Mouse (Mus musculus): ENCODE measurements at regions not wholly inside any gene's neighbourhood (a gene's known extent, or its start where the extent isn't known, plus 50 kb on each side); places are given as distances from the start of the nearest gene placed in this dataset.

DNA sequence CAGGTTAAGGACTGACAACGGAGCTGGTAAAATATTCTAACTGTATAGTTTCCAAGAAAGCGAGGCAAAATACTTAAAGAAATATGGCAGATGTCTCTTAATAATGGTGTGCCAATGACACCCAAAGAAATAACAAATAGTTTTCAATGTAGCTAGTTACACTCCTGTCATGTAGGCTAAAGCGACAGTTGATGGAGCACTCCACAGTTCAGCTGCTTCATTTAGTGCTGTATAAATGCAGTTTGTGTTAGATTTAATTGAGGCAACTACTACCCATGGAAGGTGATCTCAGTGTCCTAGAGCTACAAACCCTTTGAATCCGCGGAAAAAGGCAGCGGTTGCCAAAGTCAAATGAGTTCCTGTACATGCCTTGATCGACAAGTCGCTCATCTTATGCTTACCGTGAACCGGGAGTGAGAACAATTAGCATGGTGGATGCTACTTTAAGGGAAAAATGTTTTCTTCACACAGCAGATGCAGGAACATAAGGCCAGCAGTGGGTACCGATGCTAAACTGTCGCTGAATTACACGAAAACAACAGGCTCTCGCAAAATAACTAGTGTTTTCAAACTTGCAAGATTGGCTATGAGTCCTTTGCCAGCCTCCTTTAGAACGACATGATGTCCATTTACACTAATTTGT, 961.4 kb downstream of the Mat2b start:
- Histone ChIP-seq H3K36me3 (no peaks in the 10 kb centered on the region), H3K9ac (no peak overlapping the region), H3K9me3 (no peaks in the 10 kb centered on the region), H3K27ac (no peak overlapping the region), H3K4me2 (replicated peaks) (no peak overlapping the region), H3K4me3 (no peak overlapping the region), H3K4me1 (no peaks in the 10 kb centered on the region), H3K27me3 (replicated peaks) (no peaks in the 10 kb centered on the region)
- ATAC-seq (ENCODE audit: low FRiP score, low read depth), result no peak
- WGBS, result 92% methylated on average over 15 of the region's 15 CpGs

DNA sequence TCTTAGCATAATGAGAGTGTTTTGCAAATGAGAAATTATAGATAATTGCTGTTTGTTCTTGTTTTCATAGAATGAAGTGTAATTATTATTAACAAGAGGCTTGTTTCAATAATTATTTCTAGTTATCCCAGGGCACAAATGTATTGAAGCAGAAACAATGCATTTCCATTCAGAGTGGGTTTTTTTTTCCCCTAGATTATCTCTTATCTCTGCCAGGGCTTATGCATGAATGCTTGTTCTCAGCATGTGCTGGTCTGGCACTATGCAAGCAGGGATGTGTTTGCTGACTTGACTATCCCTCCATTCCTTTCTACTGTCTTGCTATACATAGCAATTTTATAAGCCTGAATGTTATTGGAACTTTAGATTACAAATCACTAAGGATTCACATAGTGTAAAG, 971.4 kb downstream of the Mat2b start:
- no peak overlapping the region for H3K4me3 ChIP-seq
- no peaks in the 10 kb centered on the region for H3K9me3 ChIP-seq
- no peak overlapping the region for H3K4me2 ChIP-seq (replicated peaks)
- ATAC-seq (ENCODE audit: low FRiP score, low read depth), result no peak
- no peaks in the 10 kb centered on the region for H3K36me3 ChIP-seq
- H3K27me3 ChIP-seq (replicated peaks), result no peaks in the 10 kb centered on the region
- no peak overlapping the region for H3K9ac ChIP-seq
- H3K27ac ChIP-seq, result no peak overlapping the region
- no peaks in the 10 kb centered on the region for H3K4me1 ChIP-seq

GRCm38 (mm10) chr11:39678521-39678920, 1016.5 kb downstream of the Mat2b start:
- Histone ChIP-seq H3K4me1 (no peaks in the 10 kb centered on the region), H3K4me2 (replicated peaks) (no peak overlapping the region), H3K36me3 (no peaks in the 10 kb centered on the region), H3K9ac (no peak overlapping the region), H3K27me3 (replicated peaks) (no peaks in the 10 kb centered on the region), H3K9me3 (no peaks in the 10 kb centered on the region), H3K27ac (no peak overlapping the region), H3K4me3 (no peak overlapping the region)
- 78% methylated on average over 2 of the region's 2 CpGs for WGBS
- ATAC-seq (ENCODE audit: low FRiP score, low read depth), result no peak

DNA sequence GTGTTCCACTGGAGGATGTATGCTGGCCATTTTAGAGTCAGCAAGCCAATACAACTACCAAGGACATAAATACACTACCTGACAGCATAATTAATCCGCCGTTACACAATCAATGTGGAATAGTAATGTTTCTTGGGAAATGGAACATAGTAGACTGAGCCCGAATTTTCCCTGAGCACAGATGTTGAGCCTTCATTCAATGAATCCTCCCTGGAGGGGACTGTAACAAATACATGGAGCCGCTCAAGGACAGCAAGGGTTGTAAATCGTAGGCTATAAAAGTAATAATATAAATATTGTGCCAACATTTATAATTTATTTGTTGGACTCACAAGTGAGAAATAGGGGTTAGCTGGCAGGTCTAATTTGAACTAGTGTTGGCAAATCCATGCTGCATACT, 1041.4 kb downstream of the Mat2b start:
- Histone ChIP-seq H3K9ac (no peak overlapping the region), H3K36me3 (no peaks in the 10 kb centered on the region), H3K9me3 (no peaks in the 10 kb centered on the region), H3K4me2 (replicated peaks) (no peak overlapping the region), H3K4me3 (no peak overlapping the region), H3K27ac (no peak overlapping the region), H3K27me3 (replicated peaks) (no peaks in the 10 kb centered on the region), H3K4me1 (no peaks in the 10 kb centered on the region)
- WGBS, result 61% methylated on average over 5 of the region's 5 CpGs
- ATAC-seq (ENCODE audit: low FRiP score, low read depth), result peak; percentile 58; the same call in 1 of the 2 replicates

DNA sequence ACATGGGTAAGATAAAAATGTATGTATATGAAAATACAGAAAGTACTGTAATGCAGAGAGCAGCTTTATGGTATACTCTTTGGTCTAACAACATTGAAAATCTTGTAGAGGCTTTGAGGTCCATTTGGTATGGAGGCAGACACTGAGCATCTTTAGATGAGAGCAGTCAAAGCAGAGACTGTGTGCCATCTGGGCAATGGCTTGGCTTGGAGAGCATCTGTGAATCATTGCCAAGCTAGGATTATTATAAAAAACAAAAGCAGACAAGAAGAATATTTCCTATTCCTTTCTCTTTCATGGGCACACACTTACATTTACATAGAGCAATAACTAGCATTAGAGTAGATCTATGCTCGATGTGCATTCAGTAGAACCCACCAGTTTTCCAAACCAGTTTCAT, 1075.6 kb downstream of the Mat2b start:
- Histone ChIP-seq H3K4me1 (no peaks in the 10 kb centered on the region), H3K27ac (no peak overlapping the region), H3K4me3 (no peak overlapping the region), H3K4me2 (replicated peaks) (no peak overlapping the region), H3K9me3 (no peaks in the 10 kb centered on the region), H3K36me3 (no peaks in the 10 kb centered on the region), H3K9ac (no peak overlapping the region), H3K27me3 (replicated peaks) (no peaks in the 10 kb centered on the region)
- ATAC-seq (ENCODE audit: low FRiP score, low read depth), result no peak
- 95% methylated on average over 1 of the region's 1 CpGs for WGBS

DNA sequence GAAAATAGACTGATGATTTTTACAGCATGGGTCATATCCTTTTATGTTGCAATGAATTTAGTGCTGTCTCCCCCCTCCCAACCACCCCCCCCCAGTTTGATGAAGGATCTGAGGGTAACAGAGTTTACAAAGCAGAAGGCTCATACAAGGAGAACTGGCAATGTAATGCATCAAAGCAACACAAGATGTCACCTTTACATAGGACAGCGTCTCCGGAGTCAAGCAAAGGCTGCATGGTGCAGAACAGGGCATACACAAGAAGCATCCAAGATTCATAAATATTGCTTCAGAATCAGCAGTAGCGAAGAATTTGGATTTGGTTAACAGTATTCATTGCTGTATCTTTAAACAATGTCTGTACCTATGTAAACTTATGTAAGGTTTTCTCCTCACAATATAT, 1079.2 kb downstream of the Mat2b start:
- 84% methylated on average over 3 of the region's 3 CpGs for WGBS
- Histone ChIP-seq H3K9ac (no peak overlapping the region), H3K4me3 (no peak overlapping the region), H3K4me2 (replicated peaks) (no peak overlapping the region), H3K9me3 (no peaks in the 10 kb centered on the region), H3K27ac (no peak overlapping the region), H3K36me3 (no peaks in the 10 kb centered on the region), H3K27me3 (replicated peaks) (no peaks in the 10 kb centered on the region), H3K4me1 (no peaks in the 10 kb centered on the region)
- no peak; the same call in 1 of the 2 replicates for ATAC-seq (ENCODE audit: low FRiP score, low read depth)

- Histone ChIP-seq H3K4me2 (replicated peaks) (no peak overlapping the region), H3K9me3 (no peaks in the 10 kb centered on the region), H3K36me3 (no peaks in the 10 kb centered on the region), H3K9ac (no peak overlapping the region), H3K4me3 (no peak overlapping the region), H3K4me1 (no peaks in the 10 kb centered on the region), H3K27me3 (replicated peaks) (no peaks in the 10 kb centered on the region), H3K27ac (no peak overlapping the region)
- peak; percentile 29; the same call in 1 of the 2 replicates for ATAC-seq (ENCODE audit: low FRiP score, low read depth)
- 13% methylated on average over 4 of the region's 4 CpGs for WGBS
Measured at GRCm38 (mm10) chr11:39596479-39596878, 1098.5 kb downstream of the Mat2b start.

DNA sequence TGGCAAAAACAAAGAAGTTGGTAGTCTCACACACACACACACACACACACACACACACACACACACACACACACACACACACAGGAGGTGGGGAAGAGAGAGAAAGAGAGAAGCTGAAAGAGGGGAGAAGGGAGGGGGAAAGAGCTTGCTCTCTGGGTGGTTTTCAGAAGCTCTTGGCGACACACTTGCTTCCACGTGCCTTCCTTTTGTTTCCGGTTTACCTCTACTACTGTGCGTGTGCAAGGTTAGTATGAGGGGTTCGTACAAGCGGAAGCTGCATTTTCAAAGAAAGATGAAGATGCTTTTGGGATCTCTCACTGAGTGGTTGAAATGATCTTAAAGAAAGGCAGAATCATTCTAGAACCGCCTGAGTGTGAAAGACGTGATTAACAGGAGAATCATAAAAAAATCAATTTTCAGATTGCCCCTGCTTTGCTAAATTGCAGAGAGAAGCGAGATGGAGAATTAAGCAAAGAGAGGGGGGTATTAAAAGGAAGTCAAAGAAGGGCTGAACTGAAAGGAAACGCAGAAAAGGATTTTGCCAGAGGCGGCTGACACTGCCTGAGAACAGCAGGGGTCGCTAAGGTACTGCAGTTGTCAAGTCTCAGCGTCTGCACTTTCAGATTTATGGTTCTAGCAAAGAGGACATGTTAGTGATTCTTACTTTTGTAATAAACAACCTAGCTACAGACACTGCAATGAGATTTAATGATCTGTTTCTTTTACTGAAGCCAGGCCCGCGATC, 1106.2 kb downstream of the Mat2b start:
- peak; percentile 74; the same call in 1 of the 2 replicates for ATAC-seq (ENCODE audit: low FRiP score, low read depth)
- no peak overlapping the region for H3K27ac ChIP-seq

DNA sequence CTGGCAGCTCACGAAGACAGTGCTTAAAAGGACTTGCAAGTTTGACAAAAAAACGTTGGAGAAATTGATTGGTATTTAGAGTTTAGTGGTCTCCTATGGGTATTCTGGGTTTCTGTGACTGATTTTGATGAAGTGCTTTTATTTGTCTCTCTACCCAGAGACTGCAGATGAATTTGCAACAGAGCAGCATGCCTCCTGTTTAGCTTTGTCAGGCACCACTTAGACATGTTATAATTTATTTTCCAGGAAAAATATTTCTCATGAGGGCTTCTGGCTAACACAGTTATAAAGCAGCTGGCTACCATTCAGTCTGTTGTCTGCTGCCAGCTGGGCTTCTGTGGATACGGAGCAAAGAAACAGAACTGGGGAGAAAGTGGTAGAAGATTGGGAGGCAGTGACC, 1136.7 kb downstream of the Mat2b start:
- Histone ChIP-seq H3K9ac (no peak overlapping the region), H3K4me2 (replicated peaks) (no peak overlapping the region), H3K36me3 (no peaks in the 10 kb centered on the region), H3K9me3 (no peaks in the 10 kb centered on the region), H3K27me3 (replicated peaks) (no peaks in the 10 kb centered on the region), H3K27ac (no peak overlapping the region), H3K4me1 (0 out of 2 replicates have a peak, but pooled peaks cover 4% of the 10 kb centered on the region), H3K4me3 (no peak overlapping the region)
- ATAC-seq (ENCODE audit: low FRiP score, low read depth), result peak; percentile 63
- 29% methylated on average over 3 of the region's 3 CpGs for WGBS

More for the DNA sequence above, 1106.2 kb downstream of the Mat2b start:
- Histone ChIP-seq H3K36me3 (no peaks in the 10 kb centered on the region), H3K9me3 (no peaks in the 10 kb centered on the region), H3K4me2 (replicated peaks) (peak overlapping the region; percentile 44), H3K4me1 (no peaks in the 10 kb centered on the region), H3K9ac (no peak overlapping the region), H3K4me3 (no peak overlapping the region), H3K27me3 (replicated peaks) (no peaks in the 10 kb centered on the region)
- 17% methylated on average over 15 of the region's 15 CpGs for WGBS

GRCm38 (mm10) chr11:39550066-39550465, 1144.9 kb downstream of the Mat2b start:
- ATAC-seq (ENCODE audit: low FRiP score, low read depth), result no peak
- 61% methylated on average over 3 of the region's 3 CpGs for WGBS
- Histone ChIP-seq H3K4me1 (no peaks in the 10 kb centered on the region), H3K9me3 (no peaks in the 10 kb centered on the region), H3K27ac (no peak overlapping the region), H3K9ac (no peak overlapping the region), H3K4me2 (replicated peaks) (no peak overlapping the region), H3K4me3 (no peak overlapping the region), H3K36me3 (no peaks in the 10 kb centered on the region), H3K27me3 (replicated peaks) (no peaks in the 10 kb centered on the region)

- 68% methylated on average over 7 of the region's 7 CpGs for WGBS
- Histone ChIP-seq H3K9me3 (no peaks in the 10 kb centered on the region), H3K27ac (no peak overlapping the region), H3K4me1 (no peaks in the 10 kb centered on the region), H3K9ac (no peak overlapping the region), H3K27me3 (replicated peaks) (no peaks in the 10 kb centered on the region), H3K4me3 (no peak overlapping the region), H3K36me3 (no peaks in the 10 kb centered on the region), H3K4me2 (replicated peaks) (no peak overlapping the region)
- no peak for ATAC-seq (ENCODE audit: low FRiP score, low read depth)
Measured at GRCm38 (mm10) chr11:39524866-39525649, 1169.9 kb downstream of the Mat2b start.

GRCm38 (mm10) chr11:39495253-39495652, 1199.8 kb downstream of the Mat2b start:
- Histone ChIP-seq H3K4me2 (replicated peaks) (no peak overlapping the region), H3K9me3 (no peaks in the 10 kb centered on the region), H3K27ac (no peak overlapping the region), H3K4me1 (no peaks in the 10 kb centered on the region), H3K27me3 (replicated peaks) (no peaks in the 10 kb centered on the region), H3K4me3 (no peak overlapping the region), H3K9ac (no peak overlapping the region), H3K36me3 (no peaks in the 10 kb centered on the region)
- WGBS, result 52% methylated on average over 4 of the region's 4 CpGs
- ATAC-seq (ENCODE audit: low FRiP score, low read depth), result no peak

All from neural tube, embryonic 12.5 days (tissue).